Mouse (Mus musculus) c-Kit-negative CD71-positive TER-119-positive erythroid progenitor cells, embryonic 14.5 days (primary cell): ENCODE data around the gene 4930447C04Rik.

Experiments
- DNase-seq: peaks from one replicate; pipeline ENCODE4 v3.0.0-alpha.2; 2013; ENCODE audit warnings: low read depth, low spot score

4930447C04Rik gene

GRCm38 (mm10) chr12:72940071-72940821 is at the start of gene 4930447C04Rik:
TSS of gene 4930447C04Rik (minus strand) at chr12:72940774.
- no peak for DNase-seq

- no peak for DNase-seq
Measured at GRCm38 (mm10) chr12:72983071-72983857, 42.7 kb upstream of the 4930447C04Rik start.

DNA sequence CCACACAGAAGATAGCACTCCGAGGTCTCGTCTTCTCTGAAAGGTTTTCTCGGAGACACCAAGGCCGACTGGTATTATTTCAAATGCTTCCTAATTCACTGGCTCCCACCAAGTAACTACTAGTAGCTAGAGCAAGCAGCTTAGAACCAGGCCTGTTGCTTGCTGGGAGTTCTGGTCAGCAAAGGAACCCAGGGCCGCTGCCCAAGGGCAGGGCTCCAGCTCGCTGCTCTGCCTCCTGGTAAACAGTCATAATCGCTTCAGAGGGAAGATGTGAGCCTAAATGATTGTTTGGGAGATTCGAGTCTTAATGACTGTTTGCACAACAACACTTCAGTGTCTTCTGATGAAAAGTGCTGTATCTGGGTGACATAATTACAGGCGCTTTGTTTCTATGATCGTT is 42.0 kb upstream of the 4930447C04Rik start:
- no peak for DNase-seq

DNA sequence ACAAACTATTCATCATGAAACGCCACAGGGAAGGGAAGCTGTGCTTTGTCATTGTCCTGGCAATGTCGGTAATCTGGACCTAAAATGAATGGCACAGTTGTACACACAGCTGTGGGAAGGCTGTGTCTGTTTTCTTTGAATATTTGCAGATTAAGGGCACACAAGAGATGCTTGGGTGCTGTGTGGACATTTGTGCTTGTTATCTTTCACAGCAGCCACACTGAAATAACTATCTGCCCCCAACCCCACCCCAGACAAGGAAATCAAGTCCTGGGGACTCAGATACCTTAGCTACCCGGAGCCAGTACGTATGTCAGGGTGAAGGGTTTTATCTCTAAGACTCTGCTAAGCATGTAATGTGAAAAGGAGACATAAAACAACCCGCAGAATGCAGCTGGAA is 38.7 kb upstream of the 4930447C04Rik start:
- no peak for DNase-seq

DNA sequence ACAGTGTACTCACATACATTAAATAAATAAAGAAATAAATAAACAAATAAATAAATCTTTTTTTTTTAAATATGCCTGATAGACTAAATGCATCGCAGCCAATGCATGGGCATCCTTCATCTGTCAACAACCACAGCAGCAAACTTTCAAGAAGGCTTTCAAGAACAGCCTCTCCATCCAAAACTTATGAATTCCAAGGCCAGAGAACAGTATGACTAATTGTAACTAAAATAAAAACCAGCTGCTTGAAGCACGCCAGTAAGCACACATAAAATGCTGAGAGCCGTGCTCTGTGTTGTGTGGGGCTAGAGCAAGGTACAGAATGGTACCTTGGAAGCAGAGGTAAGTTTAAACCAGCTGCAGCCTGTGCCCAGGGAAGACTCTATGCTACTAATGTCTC is 37.3 kb upstream of the 4930447C04Rik start:
- no peak for DNase-seq

GRCm38 (mm10) chr12:72976718-72977117 is 36.1 kb upstream of the 4930447C04Rik start:
- no peak for DNase-seq

- no peak for DNase-seq
Measured at GRCm38 (mm10) chr12:72976172-72976571, 35.6 kb upstream of the 4930447C04Rik start.

DNA sequence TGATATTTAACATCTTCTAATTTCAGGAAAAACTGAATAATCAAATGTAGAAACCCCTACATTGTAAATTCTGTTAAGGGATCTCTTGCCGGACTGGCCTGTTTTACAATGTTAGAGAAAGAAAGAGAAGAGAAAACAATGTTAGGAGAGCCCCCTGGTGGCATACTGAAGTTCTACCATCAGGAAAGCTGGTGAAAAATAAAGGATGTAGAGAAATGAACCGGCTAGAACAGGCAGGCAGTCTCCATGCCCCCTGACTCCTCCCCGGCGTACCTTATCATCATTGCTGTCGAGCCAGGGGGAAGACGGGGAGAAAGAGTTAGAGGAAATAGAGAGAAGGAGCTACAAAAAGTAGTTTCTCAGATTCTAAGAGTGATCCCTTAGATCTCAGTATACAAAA is 32.6 kb upstream of the 4930447C04Rik start:
- DNase-seq: no peak

GRCm38 (mm10) chr12:72970620-72971019 is 30.0 kb upstream of the 4930447C04Rik start:
- DNase-seq: no peak

GRCm38 (mm10) chr12:72967541-72967940 is 27.0 kb upstream of the 4930447C04Rik start:
- DNase-seq: no peak

DNA sequence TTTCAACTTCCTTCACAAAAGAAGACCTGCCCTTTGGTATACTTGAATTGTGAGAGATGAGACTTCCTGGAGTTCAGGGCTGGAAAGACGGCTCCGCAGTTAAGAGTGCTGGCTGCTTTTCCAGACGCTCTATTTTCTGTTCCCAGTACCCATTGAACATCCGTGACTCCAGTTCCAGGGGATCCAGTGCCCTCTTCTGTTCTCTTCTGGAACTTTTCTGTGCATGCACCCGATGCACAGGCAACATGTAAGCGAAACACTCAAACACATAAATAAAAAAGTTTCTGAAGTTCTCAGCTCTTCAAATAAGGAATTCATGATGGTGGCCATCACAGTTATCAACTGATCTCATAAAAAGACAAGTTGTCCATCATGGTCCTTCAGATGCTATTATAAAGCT is 22.2 kb upstream of the 4930447C04Rik start:
- DNase-seq: no peak

GRCm38 (mm10) chr12:72958446-72958845 is 17.9 kb upstream of the 4930447C04Rik start:
- DNase-seq: no peak

- DNase-seq: no peak
Measured at GRCm38 (mm10) chr12:72957829-72958424, 17.4 kb upstream of the 4930447C04Rik start.

GRCm38 (mm10) chr12:72954906-72955305 is 14.3 kb upstream of the 4930447C04Rik start:
- DNase-seq: no peak

DNA sequence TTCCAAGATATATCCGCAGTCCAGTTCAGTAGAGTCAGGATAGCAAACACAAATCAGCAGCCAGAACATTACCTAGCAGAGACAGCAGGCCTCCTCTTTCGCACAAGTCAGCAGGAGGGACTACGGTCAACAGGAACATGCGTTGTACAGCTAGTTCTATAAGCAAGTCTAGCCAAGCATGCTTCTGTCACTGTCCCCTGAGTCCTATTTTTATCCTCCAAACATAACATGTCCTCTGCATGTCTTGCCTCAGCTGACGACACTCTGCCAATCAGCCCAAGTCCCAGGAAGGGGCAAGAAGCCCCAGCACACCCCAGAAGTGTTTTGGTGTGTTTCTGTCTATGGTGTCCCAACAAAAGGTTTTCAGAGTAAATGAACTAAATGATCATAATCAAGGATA is 13.3 kb upstream of the 4930447C04Rik start:
- no peak for DNase-seq

- no peak for DNase-seq
Measured at GRCm38 (mm10) chr12:72953089-72953488, 12.5 kb upstream of the 4930447C04Rik start.

DNA sequence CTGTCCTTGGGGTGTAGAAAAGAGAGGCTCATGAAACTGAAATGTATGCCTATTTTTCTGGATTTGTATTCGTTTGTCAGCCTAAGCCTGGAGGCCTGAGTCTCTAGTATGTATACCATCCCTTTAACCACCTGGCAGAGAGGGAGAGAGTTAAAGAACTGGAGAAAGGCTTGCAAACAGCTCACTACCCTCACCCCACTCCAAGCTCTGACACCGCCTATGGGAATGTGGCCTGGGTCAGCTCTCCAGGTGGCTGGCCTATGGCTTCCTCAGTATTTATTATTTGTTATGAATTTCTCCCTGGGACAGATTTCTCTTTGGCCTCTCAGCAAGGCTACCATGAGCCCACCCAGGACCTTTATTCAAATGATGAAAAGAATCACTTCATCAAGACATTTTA is 6.8 kb upstream of the 4930447C04Rik start:
- DNase-seq: no peak

DNA sequence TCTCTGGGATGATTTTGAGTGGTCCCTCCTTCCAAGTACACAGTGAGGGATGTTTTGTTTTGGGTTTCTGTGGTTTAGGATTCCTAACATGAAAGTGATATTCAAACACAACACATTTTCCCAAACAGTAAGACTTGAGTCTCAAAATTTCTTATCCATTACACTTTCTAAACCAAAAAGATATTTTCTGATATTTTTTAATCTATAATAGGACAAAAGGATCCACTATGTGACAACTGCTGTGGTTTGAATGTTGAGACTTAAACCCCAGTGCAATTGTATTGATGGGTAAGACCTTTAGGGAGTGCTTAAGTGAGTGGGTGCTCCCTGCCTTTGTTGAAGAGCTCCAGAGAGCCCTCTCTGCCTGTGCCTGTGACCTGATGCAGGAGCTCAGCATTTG is 6.2 kb upstream of the 4930447C04Rik start:
- DNase-seq: no peak

DNA sequence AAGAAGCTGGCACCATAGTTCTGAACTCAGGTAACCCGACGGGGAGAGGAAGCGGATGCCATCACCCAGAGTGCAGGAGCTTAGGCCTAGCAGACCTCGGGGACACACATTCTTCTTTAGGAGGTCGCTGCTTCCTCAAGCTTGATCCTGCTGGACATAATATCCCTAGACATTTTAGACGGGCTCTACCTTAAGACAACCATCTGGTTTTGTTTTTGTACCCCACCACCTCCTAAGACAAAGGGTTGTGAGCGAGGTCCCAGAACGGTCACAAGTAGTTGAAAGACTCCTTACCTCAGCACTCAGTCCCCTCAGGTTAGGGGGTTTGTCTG is 5.5 kb upstream of the 4930447C04Rik start:
- DNase-seq: no peak

GRCm38 (mm10) chr12:72945301-72946063 is 4.9 kb upstream of the 4930447C04Rik start:
- no peak for DNase-seq

DNA sequence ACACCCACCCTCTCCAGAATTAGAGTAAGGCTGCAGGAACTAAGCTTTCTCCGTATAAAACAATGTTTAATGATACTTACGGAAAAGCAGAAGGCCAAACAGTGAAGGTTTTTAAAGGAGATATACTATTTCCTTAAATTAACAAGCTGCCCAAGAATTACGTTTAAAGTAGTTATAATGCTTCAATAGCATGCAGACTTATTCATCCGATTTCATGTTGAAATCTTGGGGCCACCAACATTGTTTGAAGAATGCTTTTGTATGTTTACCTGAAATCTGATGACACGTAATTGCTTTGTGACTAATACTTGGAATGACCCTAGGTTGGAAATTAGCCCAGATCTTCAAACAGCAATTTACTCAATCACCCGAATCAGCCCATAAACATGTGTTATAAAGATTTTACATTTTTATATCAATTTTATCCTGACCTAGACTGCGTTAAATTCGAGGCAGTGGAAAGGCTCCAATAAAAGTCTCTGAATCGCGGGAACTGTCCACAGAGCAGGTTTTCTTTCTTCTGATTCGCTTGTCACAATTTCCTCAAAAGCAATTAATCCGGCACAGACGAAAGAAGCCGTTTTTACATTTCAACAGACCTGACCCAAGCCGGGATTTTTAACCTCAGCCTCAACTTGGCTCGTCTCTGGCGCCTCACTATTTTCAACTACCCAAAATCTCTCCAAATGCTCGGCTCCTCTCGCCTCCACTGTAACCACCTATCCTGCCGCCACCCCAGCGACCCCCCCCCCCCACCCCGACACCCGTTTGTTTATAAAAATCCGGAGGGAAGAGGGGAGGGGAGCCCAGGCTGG is 4.0 kb upstream of the 4930447C04Rik start:
- no peak for DNase-seq
